Mouse (Mus musculus) gastrocnemius, adult 18-20 months (tissue): ENCODE results near the gene 4930407I10Rik. TPM values are rescaled to one million over a fixed set of nuclear protein-coding genes. Genes with fewer than 3 reads are reported as not detected.

Experiments used
- DNase-seq: peaks from one replicate; pipeline ENCODE4 v3.0.0; 2021; ENCODE audit warnings: low spot score
- total RNA-seq, 2 experiments: library from RNA; stranded (reverse); gene quantifications; 2 replicates each; pipeline ENCODE4 v1.2.3; 2021

4930407I10Rik gene
- total RNA-seq, 2 experiments from 2014 or later, result not detected

GRCm38 (mm10) chr15:82052544-82052943 lies 6.4 kb upstream of the 4930407I10Rik start:
- no peak for DNase-seq

GRCm38 (mm10) chr15:82063909-82064308 lies 5.0 kb downstream of the 4930407I10Rik start:
- DNase-seq, result no peak

GRCm38 (mm10) chr15:82065511-82065910 lies 6.6 kb downstream of the 4930407I10Rik start:
- DNase-seq, result peak; percentile 79

GRCm38 (mm10) chr15:82069898-82070297 lies 10.9 kb downstream of the 4930407I10Rik start, which contains the start of gene Mei1:
TSS of gene Mei1 (plus strand) at chr15:82069996.
- no peak for DNase-seq

GRCm38 (mm10) chr15:82071816-82072469 lies 13.0 kb downstream of the 4930407I10Rik start:
- no peak for DNase-seq

GRCm38 (mm10) chr15:82073490-82073889 lies 14.5 kb downstream of the 4930407I10Rik start:
- no peak for DNase-seq

- DNase-seq, result no peak
These were observed 20.9 kb downstream of the 4930407I10Rik start for GRCm38 (mm10) chr15:82079883-82080282.

- peak; percentile 35 for DNase-seq
These were observed 22.2 kb downstream of the 4930407I10Rik start for GRCm38 (mm10) chr15:82081161-82081560.

- DNase-seq, result no peak
These were observed 26.7 kb downstream of the 4930407I10Rik start for GRCm38 (mm10) chr15:82085606-82086005.

- DNase-seq, result no peak
These were observed 27.2 kb downstream of the 4930407I10Rik start for GRCm38 (mm10) chr15:82086131-82086530.

- no peak for DNase-seq
These were observed 28.3 kb downstream of the 4930407I10Rik start for GRCm38 (mm10) chr15:82087266-82087665.

- DNase-seq, result no peak
These were observed 32.1 kb downstream of the 4930407I10Rik start for GRCm38 (mm10) chr15:82091061-82091460.

- no peak for DNase-seq
These were observed 48.1 kb downstream of the 4930407I10Rik start for GRCm38 (mm10) chr15:82106953-82107555.

Other genes starting within 250 kb of the 4930407I10Rik start
- gene Tob2, start 200.4 kb upstream of the 4930407I10Rik start, total RNA-seq, result 100 to 1,000 TPM in 1 of 2 experiments, 10 to 100 TPM in 1; 89.1 to 174 TPM
- 10 to 100 TPM; 35.5 to 35.7 TPM for gene Phf5a, start 187.2 kb upstream of the 4930407I10Rik start, total RNA-seq
- 1,000 to 10,000 TPM; 1,165 to 1,199 TPM for gene Aco2, start 186.8 kb upstream of the 4930407I10Rik start, total RNA-seq
- gene Polr3h, start 132.9 kb upstream of the 4930407I10Rik start, total RNA-seq, result 1 to 10 TPM; 5.8 to 7.2 TPM
- 1 to 10 TPM; 1.0 to 1.5 TPM for gene Csdc2, start 122.4 kb upstream of the 4930407I10Rik start, total RNA-seq
- gene Pmm1, start 98.2 kb upstream of the 4930407I10Rik start, total RNA-seq, result 10 to 100 TPM; 14.1 to 16.7 TPM
- gene 1700029P11Rik, start 78.6 kb upstream of the 4930407I10Rik start, total RNA-seq, result not detected
- 10 to 100 TPM; 22.9 to 25.3 TPM for gene Xrcc6, start 71.3 kb upstream of the 4930407I10Rik start, total RNA-seq
- gene Desi1, start 25.3 kb upstream of the 4930407I10Rik start, total RNA-seq, result 10 to 100 TPM; 16.7 to 17.6 TPM
- gene Snu13, start 11.6 kb upstream of the 4930407I10Rik start, total RNA-seq, result 10 to 100 TPM; 48.7 to 51.4 TPM
- gene Mei1, start 10.8 kb downstream of the 4930407I10Rik start, total RNA-seq, result under 1 TPM in 1 of 2 experiments, not detected in 1; 0.09 TPM
- 10 to 100 TPM in 1 of 2 experiments, 1 to 10 TPM in 1; 8.8 to 10.1 TPM for gene Ccdc134, start 68.8 kb downstream of the 4930407I10Rik start, total RNA-seq
- 10 to 100 TPM in 1 of 2 experiments, 1 to 10 TPM in 1; 9.9 to 12.9 TPM for gene Srebf2, start 88.0 kb downstream of the 4930407I10Rik start, total RNA-seq
- gene Shisa8, start 153.7 kb downstream of the 4930407I10Rik start, total RNA-seq, result not detected
- not detected for gene Tnfrsf13c, start 165.2 kb downstream of the 4930407I10Rik start, total RNA-seq
- gene Cenpm, start 185.6 kb downstream of the 4930407I10Rik start, total RNA-seq, result not detected
- gene 1500009C09Rik, start 193.2 kb downstream of the 4930407I10Rik start, total RNA-seq, result not detected
- under 1 TPM; 0.32 to 0.55 TPM for gene Sept3, start 215.7 kb downstream of the 4930407I10Rik start, total RNA-seq
- gene Wbp2nl, start 239.8 kb downstream of the 4930407I10Rik start, total RNA-seq, result not detected